Mouse (Mus musculus) ES-Bruce4 (cell line): ENCODE results near the gene Nle1.

ENCODE experiments used
- CTCF ChIP-seq: IDR thresholded peaks from one replicate; pipeline ENCODE4 v1.8.1; 2011; ENCODE audit warnings: low read depth, low read length
- EP300 ChIP-seq: IDR thresholded peaks from 2 replicates; pipeline ENCODE4 v1.6.1; 2011; ENCODE audit warnings: low read depth, low read length; ENCODE audit not compliant: insufficient read depth

- no peak for TF ChIP-seq EP300
- no peak for TF ChIP-seq CTCF
Measured at GRCm38 (mm10) chr11:82877726-82878344, 30.4 kb downstream of the Nle1 start.
